Mouse (Mus musculus) kidney, adult 2 months (tissue): Measurements from ENCODE around the gene Mrto4.

Source experiments
- CTCF ChIP-seq: fragments of 200-500 bp; conservative IDR thresholded peaks from 2 replicates; pipeline ENCODE4 v1.5.1; 2011; ENCODE audit warnings: low read depth, mild to moderate bottlenecking, control low read depth, low read length, moderate library complexity, mixed read lengths; ENCODE audit not compliant: insufficient read depth, insufficient read length
- POLR2A ChIP-seq: fragments of 200-500 bp; IDR thresholded peaks from one replicate; pipeline ENCODE4 v1.6.1; 2011; ENCODE audit warnings: low read depth, low read length, control low read depth

DNA sequence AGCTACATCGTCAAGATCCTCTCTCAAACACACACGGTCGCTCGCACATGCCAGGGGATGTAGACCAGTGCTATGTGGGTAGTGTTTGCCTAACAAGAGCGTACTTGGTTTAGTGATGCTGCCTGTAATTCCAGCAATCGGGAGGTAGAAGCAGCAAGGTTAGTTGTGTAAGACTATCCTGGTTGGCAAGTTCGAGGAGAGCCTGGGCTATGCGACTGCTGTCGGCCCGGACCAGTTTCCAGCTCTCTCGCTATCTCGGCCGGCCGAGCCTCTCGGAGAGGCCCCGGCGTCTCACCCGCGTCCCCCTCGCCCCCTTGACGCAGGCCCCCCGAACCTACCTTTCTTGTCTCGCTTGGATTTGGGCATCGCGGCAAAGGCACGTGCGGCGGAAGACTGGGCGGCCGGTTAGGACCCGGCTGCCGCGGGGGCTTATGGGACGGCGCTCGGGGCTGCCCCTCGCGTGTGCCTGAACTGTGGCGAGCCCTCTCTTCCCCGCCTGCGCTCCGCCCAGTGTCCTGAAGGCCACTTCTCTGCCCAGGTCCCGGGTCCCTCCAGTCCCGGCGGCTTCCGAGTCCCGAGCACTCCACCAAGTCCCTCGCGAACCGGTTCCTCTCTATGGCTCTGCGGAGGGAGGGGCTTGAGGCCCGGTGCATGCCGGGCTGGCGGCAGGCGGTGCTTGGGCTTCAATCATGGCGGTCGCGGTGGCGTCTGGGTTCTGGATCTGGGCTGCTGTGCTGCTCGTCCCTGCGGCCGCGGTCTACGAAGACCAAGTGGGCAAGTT is at the start of gene Mrto4, which contains the start of the genes Emc1 and Ubr4:
- TF ChIP-seq CTCF, result no peak
- TF ChIP-seq POLR2A, result peak; percentile 19
